In genomic region chr5:28171667-28172066, GRCm38 (mm10) we compare ENCODE assay signal across 26 mouse cellular contexts. TPM values are rescaled to one million over a fixed set of nuclear protein-coding genes. Genes with fewer than 3 reads are reported as not detected.
DNase-seq lines count a peak whose midpoint lies in the region; ATAC-seq and TF ChIP-seq lines count a peak whose summit lies in the region.
"Had no signal": no experiment of that assay in that cellular context is flagged by ENCODE, and none has a peak within 500 bp of the region (broad histone marks: within the 10 kb centered on the region; RNA-seq: fewer than 3 reads in every experiment).

No protein-coding gene starts in this region.

- no peaks in the 10 kb centered on the region for H3K9me3 ChIP-seq in forebrain, postnatal 0 days (ENCODE audit: low read length)
- H3K9me3 ChIP-seq in forebrain, embryonic 10.5 days = no peaks in the 10 kb centered on the region
- no peaks in the 10 kb centered on the region for H3K9me3 ChIP-seq in hindbrain, embryonic 15.5 days
- no peaks in the 10 kb centered on the region for H3K9me3 ChIP-seq in midbrain, embryonic 13.5 days
- H3K9me3 ChIP-seq: embryonic facial prominence, embryonic 13.5 days; heart, embryonic 13.5 days; megakaryocyte, embryonic 14.5 days; neural tube, embryonic 12.5 days had no signal

- TF ChIP-seq CTCF in forebrain, postnatal 0 days (IDR thresholded peaks at IDR 0.05; ENCODE audit: low read depth) = no peak

- no peak overlapping the region for H3K9ac ChIP-seq in forebrain, postnatal 0 days
- H3K9ac ChIP-seq in hindbrain, embryonic 15.5 days = no peak overlapping the region
- peak overlapping the region; percentile 53 for H3K9ac ChIP-seq in midbrain, embryonic 13.5 days (replicated peaks)
- H3K9ac ChIP-seq: embryonic facial prominence, embryonic 13.5 days; heart, embryonic 13.5 days; liver, embryonic 14.5 days; lung, embryonic 14.5 days; neural tube, embryonic 12.5 days had no signal

- peak; percentile 39 for DNase-seq in forebrain, postnatal 0 days
- DNase-seq in forebrain, embryonic 10.5 days (ENCODE audit: extremely low spot score, low spot score) = no peak
- DNase-seq in left cerebral cortex, postnatal 14 days (ENCODE audit: low spot score in 2 of 2) = no peak
- no peak for DNase-seq in gastrocnemius, postnatal 14 days
- no peak for DNase-seq in layer of hippocampus, postnatal 25 days (ENCODE audit: extremely low spot score in 1 of 2, low spot score in 1 of 2)
- DNase-seq: adrenal gland, adult 2 months; B cell, adult 2 months; gastrocnemius, postnatal 10 days; heart, adult 18-20 months; heart, postnatal 14 days; kidney, adult 18-20 months; kidney, postnatal 4 days; lung, embryonic 14.5 days; right cerebral cortex, postnatal 25 days; spleen, adult 18-20 months had no signal

- no peak overlapping the region for H3K4me3 ChIP-seq in forebrain, postnatal 0 days (ENCODE audit: low read depth, low read length)
- H3K4me3 ChIP-seq in forebrain, embryonic 10.5 days = no peak overlapping the region
- no peak overlapping the region for H3K4me3 ChIP-seq in hindbrain, embryonic 15.5 days
- H3K4me3 ChIP-seq in midbrain, embryonic 13.5 days (replicated peaks) = peak overlapping the region; percentile 30
- H3K4me3 ChIP-seq: embryonic facial prominence, embryonic 13.5 days; heart, embryonic 13.5 days; megakaryocyte, embryonic 14.5 days; neural tube, embryonic 12.5 days had no signal

- no peaks in the 10 kb centered on the region for H3K36me3 ChIP-seq in forebrain, postnatal 0 days (ENCODE audit: insufficient read depth)
- H3K36me3 ChIP-seq in forebrain, embryonic 10.5 days (replicated peaks) = no peaks in the 10 kb centered on the region
- no peaks in the 10 kb centered on the region for H3K36me3 ChIP-seq in hindbrain, embryonic 15.5 days
- 0 out of 2 replicates have a peak, but pooled peaks cover 4% of the 10 kb centered on the region for H3K36me3 ChIP-seq in midbrain, embryonic 13.5 days
- H3K36me3 ChIP-seq: embryonic facial prominence, embryonic 13.5 days; G1E; heart, embryonic 13.5 days; neural tube, embryonic 12.5 days had no signal

- 0 out of 2 replicates have a peak, but pooled peaks cover 1% of the 10 kb centered on the region for H3K4me1 ChIP-seq in forebrain, postnatal 0 days (ENCODE audit: insufficient read depth)
- H3K4me1 ChIP-seq in forebrain, embryonic 10.5 days = peaks cover 36% of the 10 kb centered on the region
- peaks cover 16% of the 10 kb centered on the region for H3K4me1 ChIP-seq in hindbrain, embryonic 15.5 days (replicated peaks)
- H3K4me1 ChIP-seq in midbrain, embryonic 13.5 days (replicated peaks) = peaks cover 65% of the 10 kb centered on the region

- ATAC-seq in forebrain, postnatal 0 days = no peak
- no peak for ATAC-seq in hindbrain, embryonic 15.5 days (ENCODE audit: low FRiP score, low read depth)
- ATAC-seq in midbrain, embryonic 13.5 days = no peak
- ATAC-seq: forebrain, embryonic 14.5 days had no signal

- 8% methylated on average over 5 of the region's 5 CpGs for WGBS in forebrain, postnatal 0 days
- 5% methylated on average over 5 of the region's 5 CpGs for WGBS in forebrain, embryonic 10.5 days
- WGBS in hindbrain, embryonic 15.5 days = 21% methylated on average over 5 of the region's 5 CpGs
- WGBS in midbrain, embryonic 13.5 days = 18% methylated on average over 5 of the region's 5 CpGs

- H3K4me2 ChIP-seq in forebrain, postnatal 0 days (ENCODE audit: low read depth) = no peak overlapping the region
- 0 out of 2 replicates have a peak overlapping the region, but pooled peaks have one; percentile 19 for H3K4me2 ChIP-seq in hindbrain, embryonic 15.5 days
- H3K4me2 ChIP-seq in midbrain, embryonic 13.5 days (replicated peaks) = peak overlapping the region; percentile 64
- H3K4me2 ChIP-seq: embryonic facial prominence, embryonic 13.5 days; heart, embryonic 13.5 days; lung, embryonic 14.5 days; neural tube, embryonic 12.5 days had no signal

- H3K27ac ChIP-seq in forebrain, postnatal 0 days (ENCODE audit: low read depth, low read length) = no peak overlapping the region
- H3K27ac ChIP-seq in forebrain, embryonic 10.5 days = no peak overlapping the region
- no peak overlapping the region for H3K27ac ChIP-seq in hindbrain, embryonic 15.5 days (replicated peaks)
- H3K27ac ChIP-seq in midbrain, embryonic 13.5 days = no peak overlapping the region
- H3K27ac ChIP-seq: embryonic facial prominence, embryonic 13.5 days; heart, embryonic 13.5 days; liver, embryonic 14.5 days; neural tube, embryonic 12.5 days had no signal

- intact Hi-C loops in left cerebral cortex, postnatal 14 days (cut with DNase I) = loop anchor here (5.0 kb wide), 1 partner anchor 41 kb away; no protein-coding TSS in a partner anchor
- intact Hi-C loops in gastrocnemius, postnatal 14 days (cut with DNase I; ENCODE audit: low total_unique reads) = no loop called here

- peaks cover 86% of the 10 kb centered on the region for H3K27me3 ChIP-seq in forebrain, postnatal 0 days (ENCODE audit: insufficient read depth, low read length)
- H3K27me3 ChIP-seq in forebrain, embryonic 10.5 days (ENCODE audit: poor library complexity, severe bottlenecking) = peaks cover 99% of the 10 kb centered on the region
- peaks cover 80% of the 10 kb centered on the region for H3K27me3 ChIP-seq in hindbrain, embryonic 15.5 days
- peaks cover 74% of the 10 kb centered on the region for H3K27me3 ChIP-seq in midbrain, embryonic 13.5 days
- H3K27me3 ChIP-seq: CH12.LX had no signal

RNA-seq across cellular contexts. Expression of gene En2, which starts 6.2 kb away (rescaled TPM):
- 0.05 and 0.46 TPM in 2 replicates for total RNA-seq in forebrain, postnatal 0 days (2014; rRNA removed)
- polyA plus RNA-seq in forebrain, postnatal 0 days (2015; fragmentation: Nextera tagmentation; extraction: Ambion mirVana) = not detected in 2 replicates
- not detected in 2 replicates for polyA plus RNA-seq in forebrain, embryonic 10.5 days (2016; fragmentation: Nextera tagmentation; extraction: Ambion mirVana)
- 0.60 and 1.3 TPM in 2 replicates for polyA plus RNA-seq in hindbrain, embryonic 15.5 days (2015; fragmentation: Nextera tagmentation; extraction: Ambion mirVana)
- polyA plus RNA-seq in midbrain, embryonic 13.5 days (2015; fragmentation: Nextera tagmentation; extraction: Ambion mirVana) = 1.9 and 2.2 TPM in 2 replicates
- under 1 TPM; 0.13 to 0.44 TPM for total RNA-seq in left cerebral cortex, postnatal 14 days (2021)
- under 1 TPM; 0.18 to 0.23 TPM for total RNA-seq in gastrocnemius, postnatal 14 days (2021)
- under 1 TPM; 0.34 to 0.56 TPM for total RNA-seq in layer of hippocampus, postnatal 25 days (2021)
- total RNA-seq: CH12.LX; G1E; heart, postnatal 14 days had no signal
- polyA plus RNA-seq: embryonic facial prominence, embryonic 13.5 days; forebrain, embryonic 14.5 days; G1E; heart, embryonic 13.5 days; liver, embryonic 14.5 days; lung, embryonic 14.5 days; urinary bladder, adult 2 months had no signal
